Mouse (Mus musculus): ENCODE results near the gene Olfr951.

Gene Olfr951

GRCm38 (mm10) chr9:39387110-39387509 lies at the start of gene Olfr951:
Olfr951 (plus strand) TSS chr9:39387410.
- in situ Hi-C loops (cut with MboI; ENCODE audit: unreplicated experiment in 2 of 2), result no loop called here

GRCm38 (mm10) chr9:39427048-39427447 lies 39.8 kb downstream of the Olfr951 start, which contains the start of gene Olfr952:
Olfr952 (minus strand) TSS chr9:39427148.
- in situ Hi-C loops (cut with MboI; ENCODE audit: unreplicated experiment in 2 of 2), result no loop called here

All from v-Abl transformed pro-B cells (cell line).